Mouse (Mus musculus) bone marrow, adult 2 months (tissue): ENCODE measurements at regions not wholly inside any gene's neighbourhood (a gene's known extent, or its start where the extent isn't known, plus 50 kb on each side); places are given as distances from the start of the nearest gene placed in this dataset.

ENCODE experiments used
- H3K27ac ChIP-seq: fragments of 200-500 bp; 2 replicates; pipeline ENCODE4 v1.5.1; 2012; ENCODE audit warnings: low read depth, mild to moderate bottlenecking, control low read depth, inconsistent platforms, low read length; ENCODE audit not compliant: control insufficient read depth, poor library complexity, insufficient read depth
- H3K4me1 ChIP-seq: fragments of 200-500 bp; 2 replicates; pipeline ENCODE4 v1.6.1; 2011; ENCODE audit warnings: low read length; ENCODE audit not compliant: control insufficient read depth, insufficient read depth
- H3K4me3 ChIP-seq: fragments of 200-500 bp; replicated peaks from 2 replicates; pipeline ENCODE3; 2011; ENCODE audit warnings: mild to moderate bottlenecking, low read depth, low read length, control low read depth; ENCODE audit not compliant: control insufficient read depth
- CTCF ChIP-seq: fragments of 200-500 bp; IDR thresholded peaks from 2 replicates; pipeline ENCODE4 v1.5.1; 2011; ENCODE audit warnings: low read length, control low read depth; ENCODE audit not compliant: control insufficient read depth, insufficient read depth
- POLR2A ChIP-seq: fragments of 200-500 bp; IDR thresholded peaks from 2 replicates; pipeline ENCODE4 v1.6.1; 2011; ENCODE audit warnings: low read depth, mild to moderate bottlenecking, control low read depth, low read length, borderline replicate concordance; ENCODE audit not compliant: control insufficient read depth
- WGBS: fragments of 180-500 bp; shearing (Covaris S2); methylation state at CpG from one replicate; pipeline ENCODE4 v1.1.7; 2018; 5-methylcytosine and 5-hydroxymethylcytosine counted together

- H3K27ac ChIP-seq = no peak overlapping the region
- WGBS = 76% methylated on average over 5 of the region's 5 CpGs
- H3K4me1 ChIP-seq = no peaks in the 10 kb centered on the region
- H3K4me3 ChIP-seq = no peak overlapping the region
- no peak for TF ChIP-seq POLR2A
- no peak for TF ChIP-seq CTCF
These were observed 333.4 kb downstream of the Ice1 start for GRCm38 (mm10) chr13:70303953-70304525.

DNA sequence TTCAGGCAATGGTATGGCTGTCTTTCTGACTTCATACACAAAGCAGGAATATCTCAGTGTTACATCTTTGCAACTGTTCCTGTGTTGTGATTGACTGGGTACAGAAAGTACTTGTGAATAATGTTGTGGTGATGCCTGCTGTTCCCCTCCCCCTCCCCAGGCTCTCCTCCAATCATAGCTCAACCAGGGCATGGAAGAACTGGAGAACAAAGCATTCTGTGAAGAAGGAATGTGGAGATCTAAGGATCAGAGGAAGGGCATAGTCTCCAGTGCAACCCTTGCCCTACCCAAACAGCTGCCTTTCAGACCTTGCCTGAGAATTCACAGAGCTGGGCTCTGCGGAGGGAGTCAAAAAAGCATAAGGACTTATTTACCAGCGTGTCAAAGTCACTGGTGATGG is 326.9 kb downstream of the Ice1 start:
- 78% methylated on average over 2 of the region's 2 CpGs for WGBS
- no peak overlapping the region for H3K27ac ChIP-seq
- H3K4me1 ChIP-seq = no peaks in the 10 kb centered on the region
- TF ChIP-seq CTCF = no peak
- no peak for TF ChIP-seq POLR2A
- H3K4me3 ChIP-seq = no peak overlapping the region

- no peak overlapping the region for H3K27ac ChIP-seq
- H3K4me3 ChIP-seq = no peak overlapping the region
- 77% methylated on average over 14 of the region's 14 CpGs for WGBS
- H3K4me1 ChIP-seq = no peaks in the 10 kb centered on the region
- TF ChIP-seq POLR2A (no peak), CTCF (no peak)
These were observed 326.0 kb downstream of the Ice1 start for GRCm38 (mm10) chr13:70311226-70312055.

- 67% methylated on average over 2 of the region's 2 CpGs for WGBS
- TF ChIP-seq POLR2A (no peak), CTCF (no peak)
- Histone ChIP-seq H3K4me3 (no peak overlapping the region), H3K4me1 (no peaks in the 10 kb centered on the region), H3K27ac (no peak overlapping the region)
These were observed 324.2 kb downstream of the Ice1 start for GRCm38 (mm10) chr13:70313205-70313604.

GRCm38 (mm10) chr13:70323537-70323936 is 313.9 kb downstream of the Ice1 start:
- no peak overlapping the region for H3K27ac ChIP-seq
- no peaks in the 10 kb centered on the region for H3K4me1 ChIP-seq
- TF ChIP-seq CTCF (no peak), POLR2A (no peak)
- no peak overlapping the region for H3K4me3 ChIP-seq
- 78% methylated on average over 1 of the region's 1 CpGs for WGBS

GRCm38 (mm10) chr13:70336069-70336468 is 301.4 kb downstream of the Ice1 start:
- H3K4me3 ChIP-seq = no peak overlapping the region
- no peaks in the 10 kb centered on the region for H3K4me1 ChIP-seq
- 72% methylated on average over 4 of the region's 4 CpGs for WGBS
- H3K27ac ChIP-seq = no peak overlapping the region
- no peak for TF ChIP-seq CTCF
- no peak for TF ChIP-seq POLR2A

DNA sequence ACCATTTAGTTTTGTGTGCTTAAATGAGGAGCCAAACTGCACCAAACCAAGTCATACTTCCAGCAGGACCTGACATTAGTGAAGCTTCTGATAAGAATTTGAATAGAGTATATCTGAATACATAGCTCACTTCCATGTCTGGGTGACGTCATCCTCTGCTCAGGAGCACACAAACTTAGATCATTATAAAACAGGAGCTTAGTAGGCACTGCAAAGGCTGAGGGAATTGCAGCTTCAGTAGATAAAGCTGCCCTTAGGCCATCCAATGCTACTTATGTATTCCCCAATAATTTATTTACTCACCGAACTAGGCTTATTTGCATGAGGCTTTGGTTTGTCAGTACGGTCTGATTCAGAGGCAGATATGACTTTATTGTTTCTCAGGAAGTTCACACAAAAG is 297.0 kb downstream of the Ice1 start:
- no peak overlapping the region for H3K4me3 ChIP-seq
- no peaks in the 10 kb centered on the region for H3K4me1 ChIP-seq
- TF ChIP-seq CTCF = no peak
- no peak for TF ChIP-seq POLR2A
- no peak overlapping the region for H3K27ac ChIP-seq
- 51% methylated on average over 3 of the region's 3 CpGs for WGBS

GRCm38 (mm10) chr13:70343191-70343734 is 294.2 kb downstream of the Ice1 start:
- H3K27ac ChIP-seq = no peak overlapping the region
- TF ChIP-seq POLR2A (no peak), CTCF (no peak)
- H3K4me3 ChIP-seq = no peak overlapping the region
- no peaks in the 10 kb centered on the region for H3K4me1 ChIP-seq
- 93% methylated on average over 1 of the region's 1 CpGs for WGBS
